ENCODE assay signal across 8 mouse cellular contexts in the genomic region with DNA sequence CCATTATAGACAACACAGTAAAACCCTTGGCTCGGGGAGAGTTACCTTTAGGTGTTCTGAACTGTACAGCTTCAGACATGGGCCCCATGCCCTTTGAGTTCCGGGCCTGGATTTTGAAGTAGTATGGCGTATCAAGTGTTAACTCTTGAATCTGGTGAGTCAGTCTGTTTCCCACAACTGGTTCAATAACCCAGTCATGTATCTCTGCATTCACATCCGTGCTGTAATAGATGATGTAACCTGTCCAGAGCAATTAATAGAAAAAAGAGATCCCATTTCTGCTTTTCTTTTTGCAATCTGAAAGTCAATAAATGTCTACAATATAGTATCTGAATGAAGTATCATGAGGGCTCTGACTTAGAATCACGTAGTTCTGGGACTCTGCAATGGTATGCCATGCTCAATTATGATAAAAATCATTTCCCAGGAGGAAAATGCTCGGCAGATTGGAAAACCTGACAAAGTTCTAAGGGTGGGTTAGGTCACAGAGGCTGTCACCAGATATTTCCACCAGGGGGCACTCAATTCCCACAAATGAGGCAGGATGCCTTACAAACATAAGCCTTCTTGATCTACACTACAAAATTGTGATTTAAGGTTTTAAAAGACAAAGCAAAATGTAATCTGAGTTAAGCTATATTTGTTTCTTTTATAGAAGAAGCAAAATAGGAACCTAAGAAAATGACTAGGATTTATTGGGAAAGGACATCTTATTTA.
DNase-seq lines count a peak whose midpoint lies in the region; ATAC-seq lines count a peak whose summit lies in the region.

No protein-coding gene starts in this region.

- ATAC-seq in CD4-positive, CD25-positive, alpha-beta regulatory T cell, adult 4 months, result no peak

- intact Hi-C loops in heart, postnatal 10 days (cut with DNase I), result loop anchor here (2.0 to 10.0 kb wide), 3 partner anchors 26 to 662 kb away; no protein-coding TSS in a partner anchor
- intact Hi-C loops in left cerebral cortex, postnatal 36 days (cut with DNase I), result loop anchor here (5.0 kb wide), 2 partner anchors 364 to 379 kb away; no protein-coding TSS in a partner anchor

- DNase-seq in CD4-positive, CD25-positive, alpha-beta regulatory T cell, adult 2 months (ENCODE audit: low read depth, low spot score), result peak; percentile 59
- DNase-seq in testis, postnatal 10 days (ENCODE audit: low spot score), result peak; percentile 57
- DNase-seq in testis, postnatal 14 days (ENCODE audit: low spot score), result no peak
- peak; percentile 57 to 63 for DNase-seq in cerebellum, postnatal 36 days
- peak; percentile 50 to 75 for DNase-seq in heart, postnatal 10 days
- DNase-seq in left cerebral cortex, postnatal 36 days (ENCODE audit: low spot score in 2 of 2), result peak; percentile 15 to 27
- peak; percentile 66 to 68 for DNase-seq in right cerebral cortex, adult 2 months (ENCODE audit: low spot score in 2 of 2)
